Mouse (Mus musculus) MEL (cell line): ENCODE measurements around the gene Nr5a1. TPM values are rescaled to one million over a fixed set of nuclear protein-coding genes. Genes with fewer than 3 reads are reported as not detected.

ENCODE experiments used
- DNase-seq: peaks from one replicate; pipeline ENCODE4 v3.0.0; 2011; ENCODE audit warnings: low read depth, low spot score
- H3K27ac ChIP-seq: 2 replicates; pipeline ENCODE4 v1.5.1; 2012; ENCODE audit warnings: low read depth, mild to moderate bottlenecking, control low read depth, low read length, moderate library complexity; ENCODE audit not compliant: control insufficient read depth
- H3K27me3 ChIP-seq, 2 experiments: fragments of 150-350 bp in 1 of 2; sonication (generic) in 1 of 2; 2 replicates each; pipeline ENCODE4 v1.6.1; 2012; ENCODE audit warnings: low read length in 2 of 2, mild to moderate bottlenecking in 2 of 2, improper control_type of control experiment in 1 of 2, moderate library complexity in 1 of 2; ENCODE audit not compliant: insufficient read depth in 2 of 2, control insufficient read depth in 1 of 2
- H3K36me3 ChIP-seq, 2 experiments: 2 replicates each; pipeline ENCODE4 v1.6.1; 2012 to 2014; ENCODE audit warnings: low read length in 2 of 2, improper control_type of control experiment in 1 of 2, inconsistent platforms in 1 of 2, mild to moderate bottlenecking in 1 of 2; ENCODE audit not compliant: insufficient read depth in 2 of 2, control insufficient read depth in 1 of 2
- H3K4me1 ChIP-seq, 2 experiments: fragments of 150-350 bp in 1 of 2; sonication (generic) in 1 of 2; 2 replicates each; pipeline ENCODE4 v1.6.1; 2012; ENCODE audit warnings: low read length in 2 of 2, improper control_type of control experiment in 1 of 2, mild to moderate bottlenecking in 1 of 2; ENCODE audit not compliant: insufficient read depth in 2 of 2, control insufficient read depth in 1 of 2
- H3K4me3 ChIP-seq, 2 experiments: fragments of 150-350 bp in 1 of 2; sonication (generic) in 1 of 2; 2 replicates each; pipeline ENCODE4 v1.5.1; 2012; ENCODE audit warnings: low read depth in 2 of 2, low read length in 2 of 2, mild to moderate bottlenecking in 2 of 2, moderate library complexity in 2 of 2, control low read depth in 1 of 2, improper control_type of control experiment in 1 of 2; ENCODE audit not compliant: control insufficient read depth in 1 of 2, insufficient read depth in 1 of 2
- H3K79me2 ChIP-seq: 2 replicates; pipeline ENCODE4 v1.6.1; 2012; ENCODE audit warnings: mild to moderate bottlenecking, low read length, moderate library complexity; ENCODE audit not compliant: control insufficient read depth, poor library complexity, insufficient read depth
- H3K9ac ChIP-seq: 2 replicates; pipeline ENCODE4 v1.6.1; 2012; ENCODE audit warnings: low read depth, mild to moderate bottlenecking, control low read depth, low read length, moderate library complexity; ENCODE audit not compliant: control insufficient read depth, poor library complexity, severe bottlenecking
- H3K9me3 ChIP-seq: fragments of 150-350 bp; sonication (generic); replicated peaks from 2 replicates; pipeline ENCODE4 v1.6.1; 2012; ENCODE audit warnings: mild to moderate bottlenecking, low read length, improper control_type of control experiment, moderate library complexity; ENCODE audit not compliant: insufficient read depth
- BHLHE40 ChIP-seq: IDR thresholded peaks from 2 replicates; pipeline ENCODE4 v1.6.1; 2012; ENCODE audit warnings: low read depth, mild to moderate bottlenecking, inconsistent platforms, low read length, improper control_type of control experiment, borderline replicate concordance
- CHD1 ChIP-seq: IDR thresholded peaks from 2 replicates; pipeline ENCODE4 v1.6.1; 2012; ENCODE audit warnings: low read depth, mild to moderate bottlenecking, inconsistent platforms, low read length, improper control_type of control experiment
- CHD2 ChIP-seq: IDR thresholded peaks from 2 replicates; pipeline ENCODE4 v1.6.1; 2011; ENCODE audit warnings: low read length, improper control_type of control experiment
- ELF1 ChIP-seq: IDR thresholded peaks from 2 replicates; pipeline ENCODE4 v1.6.1; 2014; ENCODE audit warnings: low read depth, mild to moderate bottlenecking, inconsistent platforms, low read length, improper control_type of control experiment, moderate library complexity
- HCFC1 ChIP-seq: IDR thresholded peaks from 2 replicates; pipeline ENCODE4 v1.6.1; 2012; ENCODE audit warnings: low read depth, mild to moderate bottlenecking, inconsistent platforms, low read length, improper control_type of control experiment, moderate library complexity
- MAFK ChIP-seq: IDR thresholded peaks from 2 replicates; pipeline ENCODE4 v1.6.1; 2011; ENCODE audit warnings: low read depth, mild to moderate bottlenecking, low read length, improper control_type of control experiment, borderline replicate concordance
- MAX ChIP-seq: IDR thresholded peaks from 2 replicates; pipeline ENCODE4 v1.6.1; 2011; ENCODE audit warnings: low read length, improper control_type of control experiment
- MAZ ChIP-seq: IDR thresholded peaks from 2 replicates; pipeline ENCODE4 v1.6.1; 2012; ENCODE audit warnings: low read depth, mild to moderate bottlenecking, inconsistent platforms, low read length, improper control_type of control experiment
- MEF2A ChIP-seq: IDR thresholded peaks from 2 replicates; pipeline ENCODE4 v1.6.1; 2014; ENCODE audit warnings: low read depth, mild to moderate bottlenecking, inconsistent platforms, low read length, improper control_type of control experiment; ENCODE audit not compliant: poor library complexity, insufficient replicate concordance, severe bottlenecking; ENCODE audit errors: extremely low read depth
- MYB ChIP-seq: IDR thresholded peaks from 2 replicates; pipeline ENCODE4 v1.6.1; 2011; ENCODE audit warnings: mild to moderate bottlenecking, low read depth, low read length, improper control_type of control experiment
- MYC ChIP-seq: IDR thresholded peaks from 2 replicates; pipeline ENCODE4 v1.6.1; 2011; ENCODE audit warnings: low read depth, mild to moderate bottlenecking, low read length, improper control_type of control experiment, moderate library complexity
- POLR2AphosphoS5 ChIP-seq: IDR thresholded peaks from 2 replicates; pipeline ENCODE4 v1.6.1; 2012; ENCODE audit warnings: low read depth, borderline replicate concordance, mild to moderate bottlenecking, inconsistent platforms, low read length, moderate library complexity, mixed read lengths
- SMC3 ChIP-seq: IDR thresholded peaks from 2 replicates; pipeline ENCODE4 v1.6.1; 2011; ENCODE audit warnings: low read depth, low read length, improper control_type of control experiment
- TAL1 ChIP-seq: IDR thresholded peaks from 2 replicates; pipeline ENCODE4 v1.6.1; 2012; ENCODE audit warnings: mild to moderate bottlenecking, inconsistent platforms, low read length, moderate library complexity, mixed read lengths
- TBP ChIP-seq: IDR thresholded peaks from 2 replicates; pipeline ENCODE4 v1.8.0; 2011; ENCODE audit warnings: low read depth, low read length, improper control_type of control experiment
- TCF12 ChIP-seq: IDR thresholded peaks from 2 replicates; pipeline ENCODE4 v1.6.1; 2014; ENCODE audit warnings: low read depth, mild to moderate bottlenecking, inconsistent platforms, low read length, improper control_type of control experiment, moderate library complexity
- ZC3H11A ChIP-seq: IDR thresholded peaks from 2 replicates; pipeline ENCODE4 v1.6.1; 2012; ENCODE audit warnings: low read depth, mild to moderate bottlenecking, inconsistent platforms, low read length, improper control_type of control experiment
- ZMIZ1 ChIP-seq: IDR thresholded peaks from 2 replicates; pipeline ENCODE4 v1.6.1; 2012; ENCODE audit warnings: low read depth, mild to moderate bottlenecking, inconsistent platforms, low read length, improper control_type of control experiment, moderate library complexity
- ZNF384 ChIP-seq: IDR thresholded peaks from 2 replicates; pipeline ENCODE4 v1.6.1; 2012; ENCODE audit warnings: low read depth, mild to moderate bottlenecking, inconsistent platforms, low read length, improper control_type of control experiment
- polyA plus RNA-seq, 2 experiments: library from polyadenylated mRNA; stranded (reverse) in 1 of 2; unstranded in 1 of 2; fragments of >175 nt in 1 of 2; fragments of >200 nt in 1 of 2; gene quantifications; 2 replicates each; pipeline versions ENCODE4 v1.2.1 to v1.2.4; 2012; ENCODE audit warnings: low replicate concordance in 2 of 2, low read depth in 1 of 2; ENCODE audit not compliant: insufficient read length in 2 of 2, insufficient read depth in 1 of 2, missing spikeins in 1 of 2
- total RNA-seq: library from RNA; depleted of rRNA; stranded (reverse); fragments of 300-350 nt; gene quantifications from 2 replicates; pipeline ENCODE4 v1.2.3, GENCODE M21; 2012

The Nr5a1 gene
- total and polyA plus RNA-seq, 3 experiments, result not detected

DNA sequence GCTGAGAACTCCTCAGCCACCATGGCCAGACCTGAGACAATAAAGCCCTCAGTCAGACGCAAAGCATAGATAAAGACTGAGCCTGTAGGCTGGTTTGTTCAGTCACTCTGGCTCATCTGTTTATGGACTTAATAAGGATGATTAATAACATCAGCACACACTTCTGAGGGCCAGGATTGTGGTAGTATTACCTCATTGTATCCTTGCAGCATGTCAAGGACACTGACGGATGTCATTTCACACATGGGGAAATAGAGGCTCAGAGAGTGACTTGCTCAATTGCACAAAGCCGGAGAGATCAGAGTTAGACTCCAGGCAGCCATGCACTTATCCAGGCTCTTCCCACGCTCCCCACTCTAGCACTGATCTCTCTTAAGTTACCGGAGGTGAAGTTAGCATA is 15.7 kb downstream of the Nr5a1 start:
- Histone ChIP-seq H3K27me3 (0 out of 4 replicates have a peak, but pooled peaks cover 0 to 3% of the 10 kb centered on the region in 2 experiments), H3K9ac (no peak overlapping the region), H3K79me2 (no peaks in the 10 kb centered on the region), H3K4me3 (no peak overlapping the region), H3K4me1 (no peaks in the 10 kb centered on the region; a peak in 1 of 4 replicates), H3K27ac (no peak overlapping the region), H3K9me3 (no peaks in the 10 kb centered on the region), H3K36me3 (no peaks in the 10 kb centered on the region)
- TF ChIP-seq POLR2AphosphoS5 (no peak), MAX (no peak)
- no peak for DNase-seq

DNA sequence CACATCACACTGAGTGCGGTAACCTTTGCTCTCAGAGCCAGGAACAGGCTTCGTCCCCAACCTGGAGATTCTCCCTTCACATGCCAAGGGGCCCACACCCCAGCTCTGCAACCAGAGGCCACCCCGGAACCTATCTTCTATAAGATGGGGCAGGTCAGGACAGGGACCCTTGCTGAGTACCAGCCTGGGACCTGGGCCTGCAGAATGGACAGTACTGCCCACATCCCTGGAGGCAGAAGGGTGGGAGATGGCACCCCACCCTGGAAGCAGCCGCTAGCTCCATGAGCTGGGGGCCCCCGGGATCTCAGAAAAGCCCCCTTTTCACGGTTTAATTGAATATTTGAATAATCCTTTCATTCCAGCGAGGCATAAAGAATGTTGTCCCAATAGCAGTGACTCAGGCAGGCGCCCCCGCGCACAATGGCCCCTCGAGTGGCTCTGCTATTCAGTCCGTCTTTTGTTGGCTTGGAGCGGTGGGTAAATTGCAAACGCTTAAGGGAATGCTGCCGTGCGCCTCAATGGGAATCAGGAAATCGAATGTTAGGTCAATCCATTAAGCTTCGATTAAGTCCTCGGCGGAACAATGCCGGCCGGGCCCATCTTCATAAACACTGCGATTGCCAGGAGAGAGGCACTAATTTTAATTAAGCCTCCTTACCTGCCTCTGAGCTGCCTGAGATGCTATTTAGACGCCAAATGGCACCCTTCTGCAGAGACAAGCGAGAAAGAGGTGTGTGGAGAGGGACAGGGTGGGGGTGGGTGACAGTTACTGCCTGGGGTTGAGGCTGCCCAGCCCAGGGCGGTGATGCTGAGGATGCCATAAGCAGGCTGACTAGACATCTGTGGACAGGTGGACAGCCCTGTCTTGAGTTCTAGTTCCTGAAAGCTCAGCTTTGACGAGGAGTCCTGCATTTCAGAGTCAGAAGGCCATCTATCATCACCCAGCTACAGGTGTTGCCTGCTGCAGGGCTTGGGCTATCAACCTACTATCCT is 16.9 kb downstream of the Nr5a1 start:
- Histone ChIP-seq H3K4me3 (no peak overlapping the region), H3K9ac (no peak overlapping the region), H3K79me2 (no peaks in the 10 kb centered on the region), H3K36me3 (no peaks in the 10 kb centered on the region), H3K27ac (no peak overlapping the region), H3K27me3 (0 out of 4 replicates have a peak, but pooled peaks cover 0 to 3% of the 10 kb centered on the region in 2 experiments), H3K9me3 (no peaks in the 10 kb centered on the region), H3K4me1 (no peaks in the 10 kb centered on the region; a peak in 1 of 4 replicates)
- no peak for DNase-seq
- TF ChIP-seq HCFC1, result no peak
- no peak for TF ChIP-seq TAL1
- no peak for TF ChIP-seq CHD2
- no peak for TF ChIP-seq BHLHE40
- no peak for TF ChIP-seq ZNF384
- no peak for TF ChIP-seq ZC3H11A
- no peak for TF ChIP-seq ZMIZ1
- TF ChIP-seq TBP, result no peak
- TF ChIP-seq MYC, result no peak
- no peak for TF ChIP-seq MAZ
- no peak for TF ChIP-seq CHD1
- TF ChIP-seq SMC3, result no peak

DNA sequence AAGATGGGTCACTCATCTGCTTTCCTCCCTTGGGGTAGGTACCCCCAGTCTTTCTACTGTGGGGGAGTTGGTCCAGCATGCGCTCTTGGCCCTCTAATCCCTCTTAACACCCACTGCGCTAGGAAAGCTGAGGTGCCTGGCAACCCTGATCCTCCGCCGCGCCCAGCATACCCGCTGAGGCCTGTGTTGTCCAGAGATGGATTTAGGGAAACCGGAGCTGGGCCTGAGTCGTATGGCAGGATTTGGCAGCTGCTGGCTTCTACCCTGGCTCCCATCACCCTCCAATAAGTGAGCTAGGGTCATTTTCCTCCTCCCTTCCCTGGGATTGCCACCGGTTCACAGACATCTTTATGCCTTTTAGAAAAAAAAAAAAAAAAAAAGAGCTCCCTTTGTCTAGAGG is 18.6 kb downstream of the Nr5a1 start:
- TF ChIP-seq TCF12 (no peak), MAFK (no peak), BHLHE40 (no peak), ZC3H11A (no peak), CHD1 (no peak), ELF1 (no peak), MYB (no peak), HCFC1 (no peak), ZMIZ1 (no peak), MEF2A (no peak), TAL1 (no peak)
- Histone ChIP-seq H3K27me3 (0 out of 4 replicates have a peak, but pooled peaks cover 0 to 3% of the 10 kb centered on the region in 2 experiments), H3K9me3 (no peaks in the 10 kb centered on the region)

More for the DNA sequence above, 18.6 kb downstream of the Nr5a1 start:
- H3K27ac ChIP-seq, result no peak overlapping the region
- H3K36me3 ChIP-seq, result no peaks in the 10 kb centered on the region
- H3K9ac ChIP-seq, result no peak overlapping the region
- no peaks in the 10 kb centered on the region; a peak in 1 of 4 replicates for H3K4me1 ChIP-seq
- no peak overlapping the region for H3K4me3 ChIP-seq
- H3K79me2 ChIP-seq, result no peaks in the 10 kb centered on the region
- no peak for DNase-seq
